Mouse (Mus musculus) stomach, adult 2 months (tissue): ENCODE measurements around the gene Ppm1n. TPM values are rescaled to one million over a fixed set of nuclear protein-coding genes. Genes with fewer than 3 reads are reported as not detected.

Experiments used
- polyA plus RNA-seq: library from polyadenylated mRNA; depleted of rRNA; stranded (reverse); fragments of >200 nt; gene quantifications from 2 replicates; pipeline ENCODE4 v1.2.3, GENCODE M21; 2012; rRNA removed

Ppm1n gene
- 0.23 and 1.3 TPM in 2 replicates for polyA plus RNA-seq

GRCm38 (mm10) chr7:19279581-19280114, at the start of gene Ppm1n:
Gene Ppm1n (minus strand): TSS chr7:19280064.

GRCm38 (mm10) chr7:19309884-19310641, 30.2 kb upstream of the Ppm1n start, which contains the start of gene Fosb:
Gene Fosb (minus strand): TSS chr7:19310051.

GRCm38 (mm10) chr7:19282385-19282784, 2.5 kb upstream of the Ppm1n start, which contains the start of gene Rtn2:
Gene Rtn2 (plus strand): TSS chr7:19282624.

GRCm38 (mm10) chr7:19271238-19272172, 8.4 kb downstream of the Ppm1n start, which contains the start of gene Vasp:
Gene Vasp (minus strand): TSS chr7:19271817.

GRCm38 (mm10) chr7:19227883-19228792, 51.7 kb downstream of the Ppm1n start, which contains the start of gene Opa3:
Gene Opa3 (plus strand): TSS chr7:19228334.

Other genes starting within 250 kb of the Ppm1n start
- gene Rsph6a, start 225.4 kb downstream of the Ppm1n start, polyA plus RNA-seq: 0.18 TPM in 1 of 2 replicates, not detected in the other
- 21.7 and 24.0 TPM in 2 replicates for gene Dmwd, start 203.8 kb downstream of the Ppm1n start, polyA plus RNA-seq
- gene Dmpk, start 196.2 kb downstream of the Ppm1n start, polyA plus RNA-seq: 706 and 850 TPM in 2 replicates
- gene Six5, start 185.5 kb downstream of the Ppm1n start, polyA plus RNA-seq: 27.1 and 28.4 TPM in 2 replicates
- 0.05 and 0.11 TPM in 2 replicates for gene Gm4969, start 161.7 kb downstream of the Ppm1n start, polyA plus RNA-seq
- 4.7 and 6.4 TPM in 2 replicates for gene Fbxo46, start 160.2 kb downstream of the Ppm1n start, polyA plus RNA-seq
- 7.6 and 10.2 TPM in 2 replicates for gene Qpctl, start 130.8 kb downstream of the Ppm1n start, polyA plus RNA-seq
- 3.1 and 3.8 TPM in 2 replicates for gene Snrpd2, start 130.3 kb downstream of the Ppm1n start, polyA plus RNA-seq
- gene Gipr, start 113.9 kb downstream of the Ppm1n start, polyA plus RNA-seq: 0.16 and 0.48 TPM in 2 replicates
- 25.7 and 35.9 TPM in 2 replicates for gene Eml2, start 103.6 kb downstream of the Ppm1n start, polyA plus RNA-seq
- 5.0 and 5.8 TPM in 2 replicates for gene Gpr4, start 67.5 kb downstream of the Ppm1n start, polyA plus RNA-seq
- 15.9 and 16.9 TPM in 2 replicates for gene Opa3, start 51.7 kb downstream of the Ppm1n start, polyA plus RNA-seq
- gene Vasp, start 8.2 kb downstream of the Ppm1n start, polyA plus RNA-seq: 232 and 302 TPM in 2 replicates
- 25.7 and 26.9 TPM in 2 replicates for gene Rtn2, start 2.6 kb upstream of the Ppm1n start, polyA plus RNA-seq
- gene Fosb, start 30.0 kb upstream of the Ppm1n start, polyA plus RNA-seq: 1.1 and 2.1 TPM in 2 replicates
- 16.8 and 21.2 TPM in 2 replicates for gene Ercc1, start 64.7 kb upstream of the Ppm1n start, polyA plus RNA-seq
- gene Cd3eap, start 79.4 kb upstream of the Ppm1n start, polyA plus RNA-seq: 3.9 and 7.8 TPM in 2 replicates
- gene Ppp1r13l, start 79.7 kb upstream of the Ppm1n start, polyA plus RNA-seq: 21.4 and 23.5 TPM in 2 replicates
- gene Ercc2, start 101.9 kb upstream of the Ppm1n start, polyA plus RNA-seq: 25.1 and 27.9 TPM in 2 replicates
- 16.2 and 18.5 TPM in 2 replicates for gene Klc3, start 124.0 kb upstream of the Ppm1n start, polyA plus RNA-seq
- gene Ckm, start 124.7 kb upstream of the Ppm1n start, polyA plus RNA-seq: 315 and 356 TPM in 2 replicates
- gene Mark4, start 178.8 kb upstream of the Ppm1n start, polyA plus RNA-seq: 10.8 and 27.7 TPM in 2 replicates
- gene Exoc3l2, start 183.3 kb upstream of the Ppm1n start, polyA plus RNA-seq: 6.3 and 7.2 TPM in 2 replicates
- 7.3 and 15.7 TPM in 2 replicates for gene Bloc1s3, start 228.3 kb upstream of the Ppm1n start, polyA plus RNA-seq
- gene Trappc6a, start 228.3 kb upstream of the Ppm1n start, polyA plus RNA-seq: 119 and 179 TPM in 2 replicates
- gene Nkpd1, start 237.8 kb upstream of the Ppm1n start, polyA plus RNA-seq: 45.5 and 87.5 TPM in 2 replicates